ENCODE assay signal across 15 mouse cellular contexts in genomic region chr2:131845671-131846070, GRCm38 (mm10). TPM values are rescaled to one million over a fixed set of nuclear protein-coding genes. Genes with fewer than 3 reads are reported as not detected.
DNase-seq lines count a peak whose midpoint lies in the region; ATAC-seq and TF ChIP-seq lines count a peak whose summit lies in the region.
"Had no signal": no experiment of that assay in that cellular context is flagged by ENCODE, and none has a peak within 500 bp of the region (broad histone marks: within the 10 kb centered on the region; RNA-seq: fewer than 3 reads in every experiment).

No protein-coding gene starts in this region.

- H3K9me3 ChIP-seq in heart, embryonic 13.5 days = no peaks in the 10 kb centered on the region
- H3K9me3 ChIP-seq in midbrain, embryonic 16.5 days (replicated peaks; ENCODE audit: control insufficient read depth, low read length, poor library complexity, severe bottlenecking) = no peaks in the 10 kb centered on the region

- ATAC-seq in heart, embryonic 13.5 days (ENCODE audit: extremely low read depth, insufficient number of reproducible peaks, low FRiP score, low TSS enrichment) = no peak
- ATAC-seq in midbrain, embryonic 16.5 days = no peak
- ATAC-seq: intestine, embryonic 16.5 days; liver, postnatal 0 days had no signal

- WGBS in heart, embryonic 13.5 days = 29% methylated on average over 8 of the region's 8 CpGs
- WGBS in lung, adult 2 months = 26% methylated on average over 8 of the region's 8 CpGs
- 63% methylated on average over 8 of the region's 8 CpGs for WGBS in midbrain, embryonic 16.5 days

- no peak for TF ChIP-seq POLR2A in lung, adult 2 months (IDR thresholded peaks at IDR 0.05; ENCODE audit: borderline replicate concordance, extremely low read depth, low read depth, low read length)

- H3K36me3 ChIP-seq in heart, embryonic 13.5 days = no peaks in the 10 kb centered on the region
- H3K36me3 ChIP-seq in midbrain, embryonic 16.5 days (ENCODE audit: control insufficient read depth, insufficient read depth, low read length) = no peaks in the 10 kb centered on the region

- H3K4me1 ChIP-seq in heart, embryonic 13.5 days = peaks cover 32% of the 10 kb centered on the region
- no peaks in the 10 kb centered on the region for H3K4me1 ChIP-seq in lung, adult 2 months (ENCODE audit: control insufficient read depth, insufficient read depth, low read length)
- H3K4me1 ChIP-seq in midbrain, embryonic 16.5 days (ENCODE audit: control insufficient read depth, insufficient read depth, low read length) = peaks cover 37% of the 10 kb centered on the region

- no peak for TF ChIP-seq CTCF in lung, adult 2 months (IDR thresholded peaks at IDR 0.05; ENCODE audit: insufficient read depth, low read length)

- peak overlapping the region; percentile 49 for H3K27ac ChIP-seq in heart, embryonic 13.5 days (replicated peaks)
- H3K27ac ChIP-seq in midbrain, embryonic 16.5 days (ENCODE audit: low read length) = peak overlapping the region; percentile 95; the same call in 1 of the 2 replicates
- H3K27ac ChIP-seq: kidney, postnatal 0 days had no signal

- no peaks in the 10 kb centered on the region for H3K27me3 ChIP-seq in heart, embryonic 13.5 days (replicated peaks)
- no peaks in the 10 kb centered on the region for H3K27me3 ChIP-seq in midbrain, embryonic 16.5 days (ENCODE audit: control insufficient read depth, insufficient read depth, low read depth, low read length)

- peak overlapping the region; percentile 27 for H3K4me2 ChIP-seq in heart, embryonic 13.5 days
- no peak overlapping the region for H3K4me2 ChIP-seq in midbrain, embryonic 16.5 days (ENCODE audit: low read length)

- no peak for DNase-seq in heart, postnatal 4 days
- peak; percentile 7 for DNase-seq in lung, adult 2 months
- DNase-seq in lung, adult 18-20 months = no peak
- peak; percentile 31 for DNase-seq in R1 (ENCODE audit: low read depth, low spot score)
- DNase-seq in cerebellum, postnatal 4 days (ENCODE audit: low spot score in 2 of 2) = no peak
- DNase-seq: adrenal gland, adult 8-10 months; cerebellum, adult 2 months; liver, postnatal 0 days had no signal

- no peak overlapping the region for H3K4me3 ChIP-seq in heart, embryonic 13.5 days
- no peak overlapping the region for H3K4me3 ChIP-seq in lung, adult 2 months (replicated peaks; ENCODE audit: extremely low read depth, low read depth, low read length)
- H3K4me3 ChIP-seq in midbrain, embryonic 16.5 days (ENCODE audit: low read depth, low read length) = no peak overlapping the region

- H3K9ac ChIP-seq in heart, embryonic 13.5 days = no peak overlapping the region
- H3K9ac ChIP-seq in midbrain, embryonic 16.5 days (ENCODE audit: low read depth, low read length) = no peak overlapping the region
- H3K9ac ChIP-seq: liver, postnatal 0 days had no signal

RNA-seq across cellular contexts. Expression of gene Erv3, which starts 13.9 kb away (rescaled TPM):
- not detected in 2 replicates for polyA plus RNA-seq in heart, embryonic 13.5 days (2015; fragmentation: Nextera tagmentation; extraction: Ambion mirVana)
- not detected for total RNA-seq in heart, postnatal 4 days (2021)
- polyA plus RNA-seq in lung, adult 2 months (2012; rRNA removed) = not detected in 2 replicates
- 0.06 TPM in 1 of 2 replicates, not detected in the other for polyA plus RNA-seq in midbrain, embryonic 16.5 days (2015; fragmentation: Nextera tagmentation; extraction: Ambion mirVana)
- total RNA-seq: adrenal gland, adult 8-10 months; megakaryocyte, adult 5-6 weeks had no signal
- polyA plus RNA-seq: embryonic facial prominence, embryonic 14.5 days; forebrain, embryonic 11.5 days; intestine, embryonic 16.5 days; kidney, postnatal 0 days; liver, postnatal 0 days had no signal

Comparison
In these comparisons a context has a peak if more than half of its experiments do, and no peak if none do; other contexts are left out.
1. DNase-seq: peak in lung, adult 2 months (single experiment) and R1 (single experiment); none in heart, postnatal 4 days (single experiment), lung, adult 18-20 months (0 of 2) and cerebellum, postnatal 4 days (0 of 2).